Mouse (Mus musculus) heart, adult 9 months (tissue): ENCODE measurements around the gene Vmn1r232.

ENCODE experiments used
- DNase-seq, 2 experiments: peaks; one replicate each; pipeline ENCODE4 v3.0.0; 2022; ENCODE audit warnings: low spot score in 2 of 2

The Vmn1r232 gene

GRCm38 (mm10) chr17:20919614-20920013 is at the start of gene Vmn1r232:
Vmn1r232 (minus strand) TSS chr17:20919714.
- DNase-seq: no peak

- DNase-seq: no peak
Observed at GRCm38 (mm10) chr17:20966681-20967080, 47.2 kb upstream of the Vmn1r232 start.

- DNase-seq: peak; percentile 30 to 44
Observed at GRCm38 (mm10) chr17:20965421-20965820, 45.9 kb upstream of the Vmn1r232 start.

GRCm38 (mm10) chr17:20960386-20960785 is 40.9 kb upstream of the Vmn1r232 start:
- DNase-seq: no peak

- DNase-seq: no peak
Observed at GRCm38 (mm10) chr17:20946636-20947035, 27.1 kb upstream of the Vmn1r232 start.

- no peak for DNase-seq
Observed at GRCm38 (mm10) chr17:20946026-20946565, 26.6 kb upstream of the Vmn1r232 start.

GRCm38 (mm10) chr17:20944985-20945891 is 25.7 kb upstream of the Vmn1r232 start, which contains the start of gene Ppp2r1a:
Ppp2r1a (plus strand) TSS chr17:20945311.
- peak; percentile 100 for DNase-seq

- no peak for DNase-seq
Observed at GRCm38 (mm10) chr17:20944226-20944625, 24.7 kb upstream of the Vmn1r232 start.

GRCm38 (mm10) chr17:20904991-20905390 is 14.5 kb downstream of the Vmn1r232 start, which contains the start of gene Vmn1r231:
Vmn1r231 (minus strand) TSS chr17:20905091.
- no peak for DNase-seq
